Mouse (Mus musculus) 416B (cell line): Measurements from ENCODE around the gene Eps15.

Experiments used
- DNase-seq: peaks from one replicate; pipeline ENCODE4 v3.0.0; 2011; ENCODE audit warnings: low read depth

The Eps15 gene

GRCm38 (mm10) chr4:109279689-109280458 is at the start of gene Eps15:
TSS of gene Eps15 (plus strand) at chr4:109280268.
- peak; percentile 89 for DNase-seq

GRCm38 (mm10) chr4:109234185-109234584 is 45.9 kb upstream of the Eps15 start, which contains the start of gene Calr4:
TSS of gene Calr4 (plus strand) at chr4:109234485.
- DNase-seq: no peak

- no peak for DNase-seq
Measured at GRCm38 (mm10) chr4:109234806-109235350, 45.2 kb upstream of the Eps15 start.

GRCm38 (mm10) chr4:109236186-109236879 is 43.7 kb upstream of the Eps15 start:
- no peak for DNase-seq

- peak; percentile 72 for DNase-seq
Measured at GRCm38 (mm10) chr4:109238428-109239268, 41.4 kb upstream of the Eps15 start.

- DNase-seq: no peak
Measured at GRCm38 (mm10) chr4:109241221-109241620, 38.8 kb upstream of the Eps15 start.

- peak; percentile 44 for DNase-seq
Measured at GRCm38 (mm10) chr4:109241934-109242333, 38.1 kb upstream of the Eps15 start.

- no peak for DNase-seq
Measured at GRCm38 (mm10) chr4:109244506-109244905, 35.6 kb upstream of the Eps15 start.

- DNase-seq: no peak
Measured at GRCm38 (mm10) chr4:109245016-109245620, 35.0 kb upstream of the Eps15 start.

GRCm38 (mm10) chr4:109251605-109252004 is 28.5 kb upstream of the Eps15 start:
- peak; percentile 60 for DNase-seq

- no peak for DNase-seq
Measured at GRCm38 (mm10) chr4:109252199-109252598, 27.9 kb upstream of the Eps15 start.

- DNase-seq: peak; percentile 42
Measured at GRCm38 (mm10) chr4:109253664-109254151, 26.4 kb upstream of the Eps15 start.

- DNase-seq: no peak
Measured at GRCm38 (mm10) chr4:109254511-109254910, 25.6 kb upstream of the Eps15 start.

GRCm38 (mm10) chr4:109255321-109255720 is 24.7 kb upstream of the Eps15 start:
- DNase-seq: no peak

- DNase-seq: no peak
Measured at GRCm38 (mm10) chr4:109255727-109256417, 24.2 kb upstream of the Eps15 start.

- DNase-seq: no peak
Measured at GRCm38 (mm10) chr4:109256791-109257190, 23.3 kb upstream of the Eps15 start.

- no peak for DNase-seq
Measured at GRCm38 (mm10) chr4:109257639-109258038, 22.4 kb upstream of the Eps15 start.

GRCm38 (mm10) chr4:109262068-109262467 is 18.0 kb upstream of the Eps15 start:
- no peak for DNase-seq

- no peak for DNase-seq
Measured at GRCm38 (mm10) chr4:109266056-109266455, 14.0 kb upstream of the Eps15 start.

- no peak for DNase-seq
Measured at GRCm38 (mm10) chr4:109266744-109267143, 13.3 kb upstream of the Eps15 start.

- no peak for DNase-seq
Measured at GRCm38 (mm10) chr4:109267452-109267851, 12.6 kb upstream of the Eps15 start.
